Mouse (Mus musculus) colon, adult 2 months (tissue): Measurements from ENCODE around the gene Rnf224. TPM values are rescaled to one million over a fixed set of nuclear protein-coding genes. Genes with fewer than 3 reads are reported as not detected.

Source experiments
- polyA plus RNA-seq: library from polyadenylated mRNA; depleted of rRNA; stranded (reverse); fragments of >200 nt; gene quantifications from 2 replicates; pipeline ENCODE4 v1.2.3, GENCODE M21; 2012; rRNA removed

Gene Rnf224
- polyA plus RNA-seq: not detected in 2 replicates

DNA sequence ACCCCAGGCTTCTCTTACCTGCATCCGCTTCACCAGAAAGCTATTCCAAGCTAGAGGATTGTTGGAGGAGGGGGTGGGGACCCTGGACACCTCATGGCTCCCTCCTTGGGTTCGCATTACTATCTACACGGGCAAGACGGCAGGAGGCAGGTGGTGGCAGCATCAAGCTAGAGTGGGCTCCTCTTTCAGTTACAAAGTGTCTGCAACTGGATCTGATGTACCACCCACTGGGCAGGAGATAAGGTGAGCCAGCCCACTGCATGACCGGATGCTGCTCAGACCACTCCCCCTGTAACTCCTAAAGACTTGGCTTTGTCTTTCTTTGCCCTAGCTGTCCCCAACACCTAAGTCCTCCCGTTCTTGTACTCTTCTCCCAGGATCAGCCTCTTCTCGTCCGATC, at the start of gene Rnf224:
TSS of gene Rnf224 (minus strand) at position 174 of the 400 bp plus-strand sequence.

DNA sequence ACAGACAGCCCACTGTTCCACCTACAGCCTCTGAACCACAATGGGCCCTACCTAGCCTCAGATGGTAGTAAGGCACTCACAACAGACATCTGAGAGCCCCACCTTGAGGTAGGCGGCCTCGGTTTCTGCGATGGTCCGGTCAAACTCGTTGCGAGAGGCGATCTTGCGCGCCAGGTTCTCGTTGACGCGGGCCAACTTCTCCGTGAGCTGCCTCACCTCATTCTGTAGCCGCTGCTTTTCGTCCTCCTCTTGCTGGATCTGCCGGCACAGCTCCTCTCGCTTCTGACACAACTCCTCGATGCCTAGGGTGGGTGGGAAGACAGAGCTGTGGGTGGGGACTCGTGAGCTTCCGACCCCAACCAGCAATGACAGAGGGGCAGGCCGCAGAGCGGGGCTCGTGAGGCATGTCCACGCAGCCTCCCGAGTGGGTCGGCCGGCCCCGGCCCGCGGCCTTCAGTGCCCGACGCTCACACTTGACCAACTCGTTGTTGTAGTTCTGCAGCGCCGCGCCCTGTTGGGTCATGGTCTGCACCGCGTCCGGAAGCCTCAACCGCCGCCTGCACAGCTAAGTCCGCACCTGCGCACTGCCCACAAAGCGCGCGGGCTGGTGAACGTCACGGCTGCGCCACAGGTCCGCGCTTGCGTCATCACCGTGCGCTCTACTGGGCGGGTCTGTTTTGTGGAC, 35.4 kb upstream of the Rnf224 start, which contains the start of the genes Ssna1 and Anapc2:
TSS of gene Ssna1 (minus strand) at position 612 of the 685 bp plus-strand sequence.
TSS of gene Anapc2 (plus strand) at position 652 of the 685 bp plus-strand sequence.

DNA sequence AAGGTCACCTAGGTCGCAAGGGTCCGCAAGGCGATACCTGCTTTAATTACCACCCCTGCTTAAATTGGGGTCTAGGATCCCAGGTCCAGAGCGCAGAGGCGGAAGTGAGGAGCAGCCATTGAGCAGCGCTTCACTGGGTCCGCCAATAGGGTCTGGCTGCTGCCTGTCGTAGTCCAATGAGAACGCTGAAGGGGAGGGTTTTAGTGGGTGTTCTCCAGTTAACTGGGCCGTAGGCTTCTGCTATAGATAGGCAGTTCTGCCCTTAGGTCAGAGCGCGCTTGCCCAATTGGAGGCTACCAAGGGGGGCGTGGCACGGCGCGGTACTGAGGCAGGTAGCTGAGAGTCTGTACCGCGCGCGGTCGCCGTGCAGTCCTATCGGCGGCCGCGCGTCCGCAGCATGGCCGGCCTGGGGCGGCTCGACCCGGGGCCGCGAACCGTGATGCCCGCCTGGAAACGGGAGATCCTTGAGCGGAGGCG, 25.7 kb upstream of the Rnf224 start, which contains the start of gene Tprn:
TSS of gene Tprn (plus strand) at position 328 of the 477 bp plus-strand sequence.

DNA sequence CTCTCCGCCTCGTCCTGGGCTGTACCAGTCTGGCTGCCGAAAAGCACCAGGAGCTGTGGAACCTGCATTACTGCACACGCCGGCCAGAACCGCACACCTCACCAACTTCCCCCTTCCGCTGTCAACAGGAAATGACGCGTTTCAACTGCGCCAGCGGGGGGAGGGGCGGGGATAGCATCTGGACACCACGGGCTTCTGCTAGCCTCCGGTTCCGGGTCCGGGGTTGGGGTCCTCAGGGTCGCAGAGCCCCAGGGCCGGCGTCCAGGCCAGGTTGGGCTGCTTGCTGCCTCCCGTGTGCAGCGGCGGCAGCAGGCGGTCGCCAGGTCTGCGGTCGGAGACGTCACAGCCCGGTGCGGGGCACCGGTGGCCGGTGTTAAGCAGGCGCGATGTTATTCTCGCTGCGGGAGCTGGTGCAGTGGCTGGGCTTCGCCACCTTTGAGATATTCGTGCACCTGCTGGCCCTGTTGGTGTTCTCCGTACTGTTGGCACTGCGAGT, 18.7 kb upstream of the Rnf224 start, which contains the start of gene Tmem203:
TSS of gene Tmem203 (plus strand) at position 156 of the 496 bp plus-strand sequence.

DNA sequence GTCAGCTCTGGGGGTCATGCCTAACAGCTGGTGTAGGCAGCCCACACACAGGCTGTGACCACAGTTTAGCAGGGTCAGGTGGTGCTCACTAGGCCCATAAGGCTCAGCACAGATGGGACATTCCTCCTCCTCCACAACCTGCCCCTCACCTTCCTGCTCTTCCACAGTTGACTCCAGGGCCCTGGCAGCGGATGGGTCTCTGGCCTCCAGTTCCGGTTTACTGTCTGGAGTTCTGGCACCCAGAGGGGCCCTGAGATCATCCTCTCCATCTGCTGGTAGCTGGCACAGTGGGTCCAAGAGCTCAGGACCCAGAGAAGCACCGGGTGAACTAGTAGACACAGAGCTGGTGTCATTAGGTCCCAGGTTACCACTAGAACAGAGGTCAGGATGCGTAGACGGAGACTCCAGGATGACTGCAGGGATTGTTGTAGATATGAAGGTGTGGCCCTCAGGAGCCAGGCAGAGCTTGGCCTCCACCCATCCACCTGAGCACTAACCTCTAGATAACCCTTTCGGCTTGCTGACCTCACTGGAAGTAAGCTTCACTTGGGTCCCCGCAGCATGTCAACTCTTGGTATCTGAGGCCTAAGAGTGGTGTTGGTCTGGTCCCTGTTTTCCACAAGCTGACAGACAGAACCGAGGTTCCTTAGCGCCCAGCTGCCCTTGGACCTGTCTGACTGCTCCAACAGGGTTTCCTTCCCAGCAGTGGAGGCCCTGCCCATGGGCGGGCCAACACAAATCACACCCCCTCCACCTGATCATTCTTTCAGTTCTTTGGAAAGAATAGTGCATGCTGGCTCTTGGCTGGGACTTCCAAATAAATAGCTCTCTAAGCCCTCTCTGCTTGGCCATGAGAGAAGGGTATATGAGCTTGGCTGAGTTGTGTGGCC, 9.8 kb upstream of the Rnf224 start, which contains the start of gene AL732309.1:
TSS of gene AL732309.1 (minus strand) at position 681 of the 890 bp plus-strand sequence.

DNA sequence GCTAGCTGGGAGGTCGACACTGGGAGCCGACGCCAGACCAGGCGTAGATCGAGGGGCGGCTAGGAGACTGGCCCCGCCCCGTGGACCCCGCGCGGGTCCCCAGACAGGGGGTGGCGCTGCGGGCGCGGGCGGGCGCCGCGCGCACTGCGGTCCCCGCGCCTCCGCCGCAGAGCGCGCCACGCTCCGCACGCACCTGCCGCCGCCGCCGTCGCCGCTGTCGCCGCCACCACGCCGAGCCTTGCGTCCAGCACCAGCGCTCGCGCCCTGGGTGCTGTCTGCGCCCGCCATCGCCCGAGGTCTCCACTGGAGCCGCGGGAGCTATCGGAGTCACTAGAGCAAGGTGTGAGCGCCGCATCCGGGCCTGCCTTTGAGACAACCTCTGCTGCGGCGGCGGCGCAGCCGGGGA, 5.5 kb upstream of the Rnf224 start, which contains the start of the genes Rnf208 and Cysrt1:
TSS of gene Rnf208 (plus strand) at position 155 of the 406 bp plus-strand sequence.
TSS of gene Cysrt1 (minus strand) at position 352 of the 406 bp plus-strand sequence.

DNA sequence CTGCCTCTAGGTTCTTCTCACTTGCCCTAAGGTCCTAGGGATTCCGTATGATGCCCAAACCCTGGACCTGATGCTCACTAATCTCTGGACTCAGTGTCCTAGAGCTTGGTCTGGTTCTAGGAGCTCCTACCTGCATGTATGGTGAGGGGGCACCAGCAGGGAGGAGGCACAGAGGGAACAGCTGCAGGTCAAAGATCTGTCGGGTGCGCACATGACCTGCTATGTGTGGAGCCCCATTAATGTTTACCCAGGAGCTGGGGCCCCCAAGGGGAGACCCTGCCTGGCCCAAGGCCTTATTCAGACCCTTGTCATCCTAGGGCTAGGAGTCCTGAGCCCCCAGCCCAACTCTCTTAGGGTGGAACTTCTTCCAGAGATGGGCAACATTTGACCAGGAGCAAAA, 2.5 kb downstream of the Rnf224 start, which contains the start of gene Slc34a3:
TSS of gene Slc34a3 (minus strand) at position 315 of the 400 bp plus-strand sequence.

DNA sequence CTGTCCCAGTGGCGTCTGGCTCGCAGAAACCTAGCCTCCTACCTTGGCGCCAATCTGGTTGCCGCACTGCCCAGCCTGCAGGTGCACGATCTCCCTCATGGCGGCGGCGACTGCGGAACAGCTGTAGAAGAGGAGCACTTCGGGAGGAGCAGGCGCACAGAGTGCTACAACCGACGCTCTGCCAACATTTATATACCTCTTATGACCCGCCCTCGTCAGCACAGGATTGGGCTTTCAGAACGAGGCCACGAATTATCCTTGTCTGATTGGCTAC, 12.2 kb downstream of the Rnf224 start, which contains the start of gene Tubb4b:
TSS of gene Tubb4b (minus strand) at position 211 of the 274 bp plus-strand sequence.

DNA sequence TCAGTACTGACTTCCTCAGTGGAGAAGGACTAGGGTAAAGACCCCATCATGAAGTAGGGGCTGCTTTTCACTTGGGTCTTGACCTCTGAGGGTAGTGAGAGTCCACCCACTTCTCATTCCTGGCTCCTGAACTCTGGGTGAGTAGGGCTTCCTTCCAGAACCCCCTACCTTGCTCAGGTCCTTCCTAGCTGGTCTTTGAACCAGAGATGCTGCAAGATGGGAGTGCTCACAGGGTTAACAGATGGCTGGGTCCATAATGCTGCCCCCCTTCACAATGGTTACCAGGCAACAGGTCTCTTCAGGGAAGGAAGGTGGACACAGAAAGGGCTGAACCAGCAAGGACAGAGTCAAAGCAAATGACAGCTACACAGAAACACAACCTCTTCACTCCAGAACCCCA, 18.1 kb downstream of the Rnf224 start, which contains the start of gene Fam166a:
TSS of gene Fam166a (plus strand) at position 301 of the 400 bp plus-strand sequence.

DNA sequence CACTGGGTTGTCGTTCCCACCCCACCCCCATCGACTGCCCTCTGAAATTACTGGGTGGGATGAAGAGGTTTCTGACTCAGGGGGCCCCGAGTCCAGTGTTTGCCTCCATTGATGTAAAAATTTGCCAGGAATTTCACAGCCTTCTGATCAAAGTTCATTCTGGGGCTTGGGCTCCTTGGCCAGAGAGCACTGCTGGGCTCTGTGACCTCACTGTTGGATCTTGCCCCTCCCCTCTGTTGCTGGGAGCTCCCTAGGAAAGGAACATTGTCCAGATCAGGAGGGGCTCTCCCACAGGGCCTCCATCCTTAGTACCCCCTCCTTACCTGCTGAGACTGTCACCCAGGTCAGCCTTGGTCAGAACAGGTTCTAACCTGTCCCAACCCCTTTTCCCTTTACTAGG, 22.1 kb downstream of the Rnf224 start, which contains the start of gene Stpg3:
TSS of gene Stpg3 (minus strand) at position 194 of the 400 bp plus-strand sequence.

DNA sequence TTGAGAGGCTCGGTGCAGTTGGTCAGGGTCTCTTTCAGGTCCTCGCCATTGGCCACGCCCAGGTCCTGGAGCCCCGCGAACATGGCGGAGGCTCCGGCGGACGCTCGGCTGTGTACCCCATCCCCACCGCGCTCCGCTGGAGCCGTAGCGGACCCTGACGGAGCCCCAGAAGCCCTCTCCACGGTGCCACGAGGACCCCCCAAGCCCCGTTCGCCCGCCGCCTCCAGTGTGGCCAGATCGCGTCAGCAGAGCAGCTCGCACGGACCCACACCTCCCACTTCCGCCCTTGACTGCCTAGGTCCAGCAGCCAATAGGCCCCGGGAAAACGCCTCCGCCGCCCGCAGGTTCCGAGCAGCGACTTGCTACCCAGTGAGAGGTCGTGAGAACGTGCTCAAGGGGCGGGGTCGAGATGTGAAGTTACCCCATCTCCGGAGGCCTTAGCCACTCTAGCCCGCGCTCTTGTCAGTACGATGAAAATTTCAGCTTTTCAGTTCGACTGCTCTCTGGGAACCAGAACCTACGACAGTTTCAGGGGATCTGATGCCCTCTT, 25.4 kb downstream of the Rnf224 start, which contains the start of gene Nelfb:
TSS of gene Nelfb (minus strand) at position 369 of the 550 bp plus-strand sequence.

DNA sequence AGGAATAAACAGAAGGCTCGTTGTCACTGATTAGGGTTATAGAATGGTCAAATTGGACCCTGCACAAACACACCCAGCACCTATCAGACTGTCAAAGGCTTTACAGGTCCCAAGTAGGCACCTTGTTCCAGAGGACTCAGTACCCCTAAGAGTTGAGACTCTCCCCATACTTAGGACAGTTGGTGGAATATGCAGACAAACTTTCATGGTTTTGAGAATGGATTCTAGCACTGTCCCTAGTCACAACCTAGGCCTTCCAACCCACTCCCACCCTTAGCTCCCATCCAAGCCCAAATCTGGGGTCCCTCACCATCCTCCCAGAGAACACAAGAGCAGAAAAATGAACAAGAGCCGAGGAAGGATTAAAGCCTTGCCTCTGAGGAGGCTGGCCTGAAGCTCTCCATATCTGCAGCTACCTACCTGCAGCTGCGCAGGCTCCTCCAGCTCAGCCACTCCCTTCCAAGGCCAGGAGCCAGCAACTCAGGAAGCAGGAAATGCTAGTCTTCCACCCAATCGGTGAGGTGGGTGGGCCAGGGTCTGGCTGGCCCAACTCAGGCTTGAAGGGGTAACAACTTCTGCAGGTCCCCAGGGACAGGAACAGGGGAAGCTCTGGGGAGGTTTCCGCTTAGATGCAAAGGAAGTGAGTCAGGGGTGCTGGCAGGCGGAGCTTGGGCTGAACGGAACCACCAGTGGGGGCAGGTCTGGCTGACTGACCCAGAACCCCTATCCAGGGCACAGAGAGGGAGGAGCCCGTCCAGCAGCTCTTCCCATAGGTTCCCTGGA, 40.2 kb downstream of the Rnf224 start, which contains the start of gene Tor4a:
TSS of gene Tor4a (minus strand) at position 715 of the 783 bp plus-strand sequence.

Other genes starting within 250 kb of the Rnf224 start
- gene Nsmf, start 182.4 kb downstream of the Rnf224 start, polyA plus RNA-seq: 234 and 268 TPM in 2 replicates
- gene Entpd8, start 156.5 kb downstream of the Rnf224 start, polyA plus RNA-seq: 240 and 325 TPM in 2 replicates
- 82.7 and 117 TPM in 2 replicates for gene Noxa1, start 141.6 kb downstream of the Rnf224 start, polyA plus RNA-seq
- gene Nrarp, start 56.0 kb downstream of the Rnf224 start, polyA plus RNA-seq: 38.5 and 40.0 TPM in 2 replicates
- gene Tor4a, start 39.9 kb downstream of the Rnf224 start, polyA plus RNA-seq: 73.5 and 77.4 TPM in 2 replicates
- 58.5 and 62.9 TPM in 2 replicates for gene Nelfb, start 25.3 kb downstream of the Rnf224 start, polyA plus RNA-seq
- gene Stpg3, start 22.1 kb downstream of the Rnf224 start, polyA plus RNA-seq: 0.19 TPM in 1 of 2 replicates, not detected in the other
- 0.10 TPM in 1 of 2 replicates, not detected in the other for gene Fam166a, start 18.0 kb downstream of the Rnf224 start, polyA plus RNA-seq
- gene Tubb4b, start 12.1 kb downstream of the Rnf224 start, polyA plus RNA-seq: 680 and 930 TPM in 2 replicates
- 0.06 TPM in 1 of 2 replicates, not detected in the other for gene Slc34a3, start 2.4 kb downstream of the Rnf224 start, polyA plus RNA-seq
- 17.8 and 19.3 TPM in 2 replicates for gene Rnf208, start 5.5 kb upstream of the Rnf224 start, polyA plus RNA-seq
- 0.41 TPM in 1 of 2 replicates, not detected in the other for gene Cysrt1, start 5.7 kb upstream of the Rnf224 start, polyA plus RNA-seq
- gene AL732309.1, start 10.1 kb upstream of the Rnf224 start, polyA plus RNA-seq: 26.9 and 28.8 TPM in 2 replicates
- gene Tmem203, start 18.7 kb upstream of the Rnf224 start, polyA plus RNA-seq: 39.1 and 59.2 TPM in 2 replicates
- gene Tprn, start 25.8 kb upstream of the Rnf224 start, polyA plus RNA-seq: 194 and 199 TPM in 2 replicates
- gene Ssna1, start 35.7 kb upstream of the Rnf224 start, polyA plus RNA-seq: 68.4 and 69.1 TPM in 2 replicates
- gene Anapc2, start 35.7 kb upstream of the Rnf224 start, polyA plus RNA-seq: 80.9 and 85.4 TPM in 2 replicates
- gene Tmem210, start 51.4 kb upstream of the Rnf224 start, polyA plus RNA-seq: not detected in 2 replicates
- 197 and 281 TPM in 2 replicates for gene Lrrc26, start 53.1 kb upstream of the Rnf224 start, polyA plus RNA-seq
- 1.5 TPM in 2 replicates for gene Grin1, start 82.4 kb upstream of the Rnf224 start, polyA plus RNA-seq
- 15.6 and 17.3 TPM in 2 replicates for gene Man1b1, start 95.6 kb upstream of the Rnf224 start, polyA plus RNA-seq
- gene Dpp7, start 119.6 kb upstream of the Rnf224 start, polyA plus RNA-seq: 37.3 and 38.5 TPM in 2 replicates
- 53.2 and 76.3 TPM in 2 replicates for gene Uap1l1, start 128.9 kb upstream of the Rnf224 start, polyA plus RNA-seq
- 24.4 and 27.1 TPM in 2 replicates for gene Sapcd2, start 135.5 kb upstream of the Rnf224 start, polyA plus RNA-seq
- 66.7 and 73.6 TPM in 2 replicates for gene Entpd2, start 159.1 kb upstream of the Rnf224 start, polyA plus RNA-seq
- gene Npdc1, start 162.6 kb upstream of the Rnf224 start, polyA plus RNA-seq: 246 and 266 TPM in 2 replicates
- 0.19 and 0.25 TPM in 2 replicates for gene Fut7, start 186.5 kb upstream of the Rnf224 start, polyA plus RNA-seq
- 19.3 and 24.9 TPM in 2 replicates for gene Abca2, start 191.9 kb upstream of the Rnf224 start, polyA plus RNA-seq
- 1.6 and 2.1 TPM in 2 replicates for gene Clic3, start 220.1 kb upstream of the Rnf224 start, polyA plus RNA-seq
- gene Paxx, start 224.3 kb upstream of the Rnf224 start, polyA plus RNA-seq: 66.2 and 79.3 TPM in 2 replicates
- gene Ptgds, start 233.3 kb upstream of the Rnf224 start, polyA plus RNA-seq: 0.21 and 0.37 TPM in 2 replicates